In genomic region chr1:180008057-180008456, GRCm38 (mm10) we compare ENCODE assay signal across 16 mouse cellular contexts. TPM values are rescaled to one million over a fixed set of nuclear protein-coding genes. Genes with fewer than 3 reads are reported as not detected.
DNase-seq lines count a peak whose midpoint lies in the region; ATAC-seq and TF ChIP-seq lines count a peak whose summit lies in the region.
"Had no signal": no experiment of that assay in that cellular context is flagged by ENCODE, and none has a peak within 500 bp of the region (broad histone marks: within the 10 kb centered on the region; RNA-seq: fewer than 3 reads in every experiment).

No protein-coding gene starts in this region.

- peak; percentile 28 for TF ChIP-seq RAD21 in MEL (IDR thresholded peaks at IDR 0.05; ENCODE audit: low read depth, low read length)

- no peak for DNase-seq in hindbrain, postnatal 0 days (ENCODE audit: low spot score)
- DNase-seq in hindbrain, embryonic 10.5 days (ENCODE audit: low spot score) = no peak
- no peak for DNase-seq in liver, embryonic 14.5 days (ENCODE audit: low read depth in 3 of 3, low spot score in 3 of 3)
- DNase-seq in liver = no peak
- DNase-seq in MEL (ENCODE audit: low read depth, low spot score) = no peak
- DNase-seq in large intestine, adult 2 months (ENCODE audit: low read depth, low spot score) = peak; percentile 28
- DNase-seq in gastrocnemius, adult 18-20 months (ENCODE audit: low spot score) = no peak
- DNase-seq: cerebellum, adult 8-10 months; gastrocnemius, postnatal 25 days; lung, adult 2 months; retina, postnatal 1 day had no signal

- H3K36me3 ChIP-seq in hindbrain, postnatal 0 days (ENCODE audit: insufficient read depth, low read length) = no peaks in the 10 kb centered on the region
- peaks cover 9% of the 10 kb centered on the region; the same call in 1 of the 2 replicates for H3K36me3 ChIP-seq in hindbrain, embryonic 10.5 days
- H3K36me3 ChIP-seq in liver, embryonic 14.5 days (replicated peaks; ENCODE audit: control insufficient read depth, insufficient read depth, low read depth) = no peaks in the 10 kb centered on the region
- H3K36me3 ChIP-seq in MEL (ENCODE audit: control insufficient read depth in 1 of 2, insufficient read depth in 2 of 2, low read length in 2 of 2) = no peaks in the 10 kb centered on the region
- H3K36me3 ChIP-seq: hindbrain, embryonic 15.5 days had no signal

- TF ChIP-seq CTCF in hindbrain, postnatal 0 days (IDR thresholded peaks at IDR 0.05; ENCODE audit: low read depth) = peak; percentile 31
- 0 out of 2 replicates have a peak, but pooled peaks have one; percentile 14 for TF ChIP-seq CTCF in liver, embryonic 14.5 days (IDR thresholded peaks at IDR 0.05; ENCODE audit: low read depth)
- peak in 1 of 3 experiments; percentile 28; a peak in 2 of 6 replicates for TF ChIP-seq CTCF in MEL (IDR thresholded peaks at IDR 0.05 in 2 of 3, conservative IDR thresholded peaks at IDR 0.05 in 1 of 3; ENCODE audit: control insufficient read depth in 1 of 3, insufficient read depth in 1 of 3, low read depth in 2 of 3, low read length in 3 of 3, poor library complexity in 1 of 3, severe bottlenecking in 1 of 3)

- TF ChIP-seq EP300 in liver, embryonic 14.5 days (IDR thresholded peaks at IDR 0.05; ENCODE audit: low read depth) = no peak
- no peak for TF ChIP-seq EP300 in MEL (IDR thresholded peaks at IDR 0.05; ENCODE audit: low read depth in 1 of 2, low read length in 2 of 2)

- no peaks in the 10 kb centered on the region for H3K27me3 ChIP-seq in hindbrain, postnatal 0 days (ENCODE audit: insufficient read depth, low read length)
- H3K27me3 ChIP-seq in hindbrain, embryonic 10.5 days (ENCODE audit: insufficient read depth, poor library complexity, severe bottlenecking) = no peaks in the 10 kb centered on the region
- H3K27me3 ChIP-seq in liver, embryonic 14.5 days (ENCODE audit: control insufficient read depth, insufficient read depth, low read length) = no peaks in the 10 kb centered on the region
- H3K27me3 ChIP-seq in MEL (ENCODE audit: control insufficient read depth in 1 of 2, insufficient read depth in 2 of 2, low read length in 2 of 2) = no peaks in the 10 kb centered on the region
- H3K27me3 ChIP-seq: hindbrain, embryonic 15.5 days; megakaryocyte, embryonic 14.5 days had no signal

- H3K4me1 ChIP-seq in hindbrain, postnatal 0 days (ENCODE audit: insufficient read depth, low read length) = no peaks in the 10 kb centered on the region
- no peaks in the 10 kb centered on the region for H3K4me1 ChIP-seq in hindbrain, embryonic 10.5 days (replicated peaks)
- no peaks in the 10 kb centered on the region; a peak in 1 of 4 replicates for H3K4me1 ChIP-seq in liver, embryonic 14.5 days (replicated peaks; ENCODE audit: control insufficient read depth in 2 of 2, insufficient read depth in 2 of 2, low read length in 1 of 2)
- H3K4me1 ChIP-seq in MEL (ENCODE audit: control insufficient read depth in 1 of 2, insufficient read depth in 2 of 2, low read length in 2 of 2) = no peaks in the 10 kb centered on the region
- H3K4me1 ChIP-seq: hindbrain, embryonic 15.5 days; limb, embryonic 10.5 days had no signal

- H3K9ac ChIP-seq in hindbrain, postnatal 0 days (replicated peaks; ENCODE audit: low read length) = no peak overlapping the region
- no peak overlapping the region for H3K9ac ChIP-seq in liver, embryonic 14.5 days (replicated peaks)
- H3K9ac ChIP-seq in MEL (ENCODE audit: control insufficient read depth, low read depth, low read length, poor library complexity, severe bottlenecking) = no peak overlapping the region
- H3K9ac ChIP-seq: hindbrain, embryonic 15.5 days had no signal

- H3K27ac ChIP-seq in hindbrain, postnatal 0 days = no peak overlapping the region
- no peak overlapping the region for H3K27ac ChIP-seq in hindbrain, embryonic 10.5 days
- H3K27ac ChIP-seq in liver, embryonic 14.5 days = no peak overlapping the region
- H3K27ac ChIP-seq in MEL (ENCODE audit: control insufficient read depth, low read depth, low read length) = no peak overlapping the region
- H3K27ac ChIP-seq: hindbrain, embryonic 15.5 days; limb, embryonic 10.5 days had no signal

- H3K4me2 ChIP-seq in hindbrain, postnatal 0 days (ENCODE audit: low read depth, low read length) = no peak overlapping the region
- no peak overlapping the region for H3K4me2 ChIP-seq in liver, embryonic 14.5 days (ENCODE audit: low read depth)
- H3K4me2 ChIP-seq: hindbrain, embryonic 15.5 days had no signal

- no peaks in the 10 kb centered on the region for H3K9me3 ChIP-seq in hindbrain, postnatal 0 days (ENCODE audit: low read length)
- H3K9me3 ChIP-seq in hindbrain, embryonic 10.5 days = no peaks in the 10 kb centered on the region
- H3K9me3 ChIP-seq in liver, embryonic 14.5 days (ENCODE audit: control insufficient read depth, low read length) = no peaks in the 10 kb centered on the region
- no peaks in the 10 kb centered on the region for H3K9me3 ChIP-seq in MEL (replicated peaks; ENCODE audit: insufficient read depth, low read length)
- H3K9me3 ChIP-seq: hindbrain, embryonic 15.5 days; limb, embryonic 10.5 days had no signal

- no peak overlapping the region for H3K4me3 ChIP-seq in hindbrain, postnatal 0 days (ENCODE audit: low read length)
- no peak overlapping the region for H3K4me3 ChIP-seq in hindbrain, embryonic 10.5 days
- H3K4me3 ChIP-seq in liver, embryonic 14.5 days (ENCODE audit: insufficient read depth in 1 of 2, low read depth in 2 of 2, low read length in 2 of 2) = no peak overlapping the region
- H3K4me3 ChIP-seq in MEL (ENCODE audit: control insufficient read depth in 1 of 2, insufficient read depth in 1 of 2, low read depth in 2 of 2, low read length in 2 of 2) = no peak overlapping the region
- H3K4me3 ChIP-seq: hindbrain, embryonic 15.5 days; limb, embryonic 10.5 days; megakaryocyte, embryonic 14.5 days had no signal

- no peak for TF ChIP-seq POLR2A in MEL (IDR thresholded peaks at IDR 0.05; ENCODE audit: control insufficient read depth in 1 of 2, insufficient read depth in 1 of 2, low read depth in 1 of 2, low read length in 2 of 2, poor library complexity in 1 of 2)

- H3K79me2 ChIP-seq in MEL (ENCODE audit: control insufficient read depth, insufficient read depth, low read length, poor library complexity) = no peaks in the 10 kb centered on the region; the same call in 1 of the 2 replicates

- ATAC-seq in hindbrain, postnatal 0 days = no peak
- ATAC-seq in liver, embryonic 14.5 days (ENCODE audit: insufficient read depth) = no peak
- ATAC-seq: CD4-positive, CD25-positive, alpha-beta regulatory T cell, adult 4 months; forebrain, embryonic 16.5 days had no signal

TF ChIP-seq in MEL, 35 proteins besides CTCF, POLR2A, EP300 and RAD21:
- TF ChIP-seq ZNF384 (IDR thresholded peaks at IDR 0.05; ENCODE audit: low read depth, low read length) (no peak), SMC3 (IDR thresholded peaks at IDR 0.05; ENCODE audit: low read depth, low read length) (peak; percentile 13; the same call in 1 of the 2 replicates)

RNA-seq across cellular contexts. Expression of gene Cdc42bpa, which starts 47.8 kb away (rescaled TPM):
- 84.3 and 90.9 TPM in 2 replicates for total RNA-seq in hindbrain, postnatal 0 days (2014; rRNA removed)
- 29.1 and 36.1 TPM in 2 replicates for polyA plus RNA-seq in hindbrain, postnatal 0 days (2015; fragmentation: Nextera tagmentation; extraction: Ambion mirVana)
- polyA plus RNA-seq in hindbrain, embryonic 10.5 days (2016; fragmentation: Nextera tagmentation; extraction: Ambion mirVana) = 11.0 and 13.2 TPM in 2 replicates
- 7.5 and 9.1 TPM in 2 replicates for polyA plus RNA-seq in liver, embryonic 14.5 days (2012; rRNA removed)
- polyA plus RNA-seq in liver, embryonic 14.5 days (2014; fragmentation: Nextera tagmentation; extraction: Ambion mirVana) = 8.1 and 8.2 TPM in 2 replicates
- 7.7 and 11.6 TPM in 2 replicates for total RNA-seq in MEL (2012; rRNA removed)
- 10 to 100 TPM in 1 of 2 experiments, not detected in 1; 14.6 TPM for polyA plus RNA-seq in MEL (2012; ENCODE audit: insufficient read depth in 1 of 2, insufficient read length in 2 of 2, low read depth in 1 of 2, low replicate concordance in 2 of 2, missing spikeins in 1 of 2)
- polyA plus RNA-seq in large intestine, adult 2 months (2012; rRNA removed) = 6.4 and 7.0 TPM in 2 replicates
- total RNA-seq in gastrocnemius, adult 18-20 months (2021) = 10 to 100 TPM; 19.1 to 25.7 TPM
